Mouse (Mus musculus) kidney, postnatal 0 days (tissue): ENCODE results near the gene Vwa7. TPM values are rescaled to one million over a fixed set of nuclear protein-coding genes. Genes with fewer than 3 reads are reported as not detected.

Experiments used
- ATAC-seq: fragments of 200-750 bp; cut with Nextera tagmentation; replicated peaks from 2 replicates; pipeline ENCODE4 v1.8.0; 2017; ENCODE audit warnings: low read depth, moderate number of reproducible peaks, moderate TSS enrichment, moderate library complexity; ENCODE audit not compliant: low FRiP score
- DNase-seq: peaks from one replicate; pipeline ENCODE4 v3.0.0-alpha.2; 2016; ENCODE audit warnings: low spot score
- H3K27ac ChIP-seq: fragments of 300-500 bp; sonication (generic); 2 replicates; pipeline ENCODE4 v1.5.1; 2014; ENCODE audit warnings: mild to moderate bottlenecking
- H3K27me3 ChIP-seq: fragments of 300-500 bp; sonication (generic); 2 replicates; pipeline ENCODE4 v1.6.1; 2014; ENCODE audit warnings: low read length, mixed read lengths; ENCODE audit not compliant: insufficient read depth
- H3K36me3 ChIP-seq: fragments of 300-500 bp; sonication (generic); 2 replicates; pipeline ENCODE4 v1.6.1; 2014; ENCODE audit warnings: low read length, mixed read lengths; ENCODE audit not compliant: insufficient read depth
- H3K4me1 ChIP-seq: fragments of 300-500 bp; sonication (generic); replicated peaks from 2 replicates; pipeline ENCODE4 v1.6.1; 2014; ENCODE audit warnings: antibody characterized with exemption, low read length, mixed read lengths; ENCODE audit not compliant: insufficient read depth
- H3K4me2 ChIP-seq: fragments of 300-500 bp; sonication (generic); 2 replicates; pipeline ENCODE4 v1.6.1; 2014; ENCODE audit warnings: mild to moderate bottlenecking, low read length, moderate library complexity, mixed read lengths
- H3K4me3 ChIP-seq: fragments of 300-500 bp; sonication (generic); replicated peaks from 2 replicates; pipeline ENCODE4 v1.5.1; 2014; ENCODE audit warnings: low read depth, low read length
- H3K9ac ChIP-seq: fragments of 300-500 bp; sonication (generic); 2 replicates; pipeline ENCODE4 v1.6.1; 2014; ENCODE audit warnings: low read depth, low read length
- H3K9me3 ChIP-seq: fragments of 300-500 bp; sonication (generic); replicated peaks from 2 replicates; pipeline ENCODE4 v1.6.1; 2016; ENCODE audit warnings: low read length, inconsistent platforms, mixed read lengths
- CTCF ChIP-seq: IDR thresholded peaks from 2 replicates; pipeline ENCODE4 v1.5.1; 2016; ENCODE audit warnings: antibody characterized with exemption, low read depth, mild to moderate bottlenecking, moderate library complexity
- WGBS: fragments of 180-500 bp; shearing (Covaris S2); extraction: QIAGEN DNeasy Blood & Tissue Kit; methylation state at CpG from one replicate; pipeline ENCODE4 v1.1.7; 2014; 5-methylcytosine and 5-hydroxymethylcytosine counted together
- polyA plus RNA-seq: library from polyadenylated mRNA; unstranded; fragments of >200 nt; fragmentation: Nextera tagmentation; extraction: Ambion mirVana; gene quantifications from 2 replicates; pipeline ENCODE4 v1.2.1, GENCODE M21; 2015

Gene Vwa7
- polyA plus RNA-seq, 1 experiment from 2014 or later = 0.16 TPM

GRCm38 (mm10) chr17:35019894-35020293 lies 3.5 kb downstream of the Vwa7 start:
- no peak overlapping the region for H3K9ac ChIP-seq
- DNase-seq (no peak), ATAC-seq (no peak)
- H3K4me2 ChIP-seq = no peak overlapping the region
- H3K27me3 ChIP-seq = no peaks in the 10 kb centered on the region
- peaks cover 15% of the 10 kb centered on the region; the same call in 1 of the 2 replicates for H3K36me3 ChIP-seq
- 75% methylated on average over 11 of the region's 11 CpGs for WGBS
- TF ChIP-seq CTCF = no peak
- no peak overlapping the region for H3K27ac ChIP-seq
- no peaks in the 10 kb centered on the region for H3K9me3 ChIP-seq
- no peaks in the 10 kb centered on the region for H3K4me1 ChIP-seq
- H3K4me3 ChIP-seq = no peak overlapping the region

GRCm38 (mm10) chr17:35020551-35020950 lies 4.2 kb downstream of the Vwa7 start:
- Histone ChIP-seq H3K4me1 (no peaks in the 10 kb centered on the region), H3K9me3 (no peaks in the 10 kb centered on the region), H3K27ac (no peak overlapping the region), H3K4me3 (no peak overlapping the region), H3K4me2 (no peak overlapping the region), H3K36me3 (peaks cover 9% of the 10 kb centered on the region; the same call in 1 of the 2 replicates), H3K27me3 (no peaks in the 10 kb centered on the region), H3K9ac (no peak overlapping the region)
- DNase-seq = no peak
- no peak for ATAC-seq
- WGBS = 91% methylated on average over 8 of the region's 8 CpGs
- TF ChIP-seq CTCF = no peak

GRCm38 (mm10) chr17:35021163-35021808 lies 4.9 kb downstream of the Vwa7 start:
- H3K27me3 ChIP-seq = no peaks in the 10 kb centered on the region
- WGBS = 8% methylated on average over 17 of the region's 17 CpGs
- peak; percentile 31; the same call in 1 of the 2 replicates for ATAC-seq
- H3K9me3 ChIP-seq = no peaks in the 10 kb centered on the region
- H3K4me2 ChIP-seq = no peak overlapping the region; the same call in 1 of the 2 replicates
- 0 out of 2 replicates have a peak, but pooled peaks cover 2% of the 10 kb centered on the region for H3K36me3 ChIP-seq
- H3K27ac ChIP-seq = peak overlapping the region; percentile 71
- H3K9ac ChIP-seq = no peak overlapping the region
- peak; percentile 100 for TF ChIP-seq CTCF
- H3K4me3 ChIP-seq = no peak overlapping the region
- peak; percentile 91 for DNase-seq
- no peaks in the 10 kb centered on the region for H3K4me1 ChIP-seq

- 50% methylated on average over 6 of the region's 6 CpGs for WGBS
- H3K4me2 ChIP-seq = no peak overlapping the region; the same call in 1 of the 2 replicates
- peak; percentile 54 for DNase-seq
- H3K36me3 ChIP-seq = no peaks in the 10 kb centered on the region
- H3K27me3 ChIP-seq = no peaks in the 10 kb centered on the region
- peak; percentile 33; the same call in 1 of the 2 replicates for TF ChIP-seq CTCF
- no peak overlapping the region for H3K9ac ChIP-seq
- no peak overlapping the region for H3K4me3 ChIP-seq
- ATAC-seq = no peak
- H3K9me3 ChIP-seq = no peaks in the 10 kb centered on the region
- peak overlapping the region; percentile 71 for H3K27ac ChIP-seq
- H3K4me1 ChIP-seq = no peaks in the 10 kb centered on the region
Observed at GRCm38 (mm10) chr17:35021842-35022477, 5.6 kb downstream of the Vwa7 start.

GRCm38 (mm10) chr17:35022541-35023060 lies 6.2 kb downstream of the Vwa7 start:
- Histone ChIP-seq H3K9ac (no peak overlapping the region), H3K27ac (0 out of 2 replicates have a peak overlapping the region, but pooled peaks have one; percentile 71), H3K27me3 (no peaks in the 10 kb centered on the region), H3K4me1 (no peaks in the 10 kb centered on the region), H3K4me3 (no peak overlapping the region), H3K4me2 (no peak overlapping the region), H3K9me3 (no peaks in the 10 kb centered on the region), H3K36me3 (no peaks in the 10 kb centered on the region)
- ATAC-seq = no peak
- 94% methylated on average over 8 of the region's 8 CpGs for WGBS
- TF ChIP-seq CTCF = no peak
- DNase-seq = no peak

- no peaks in the 10 kb centered on the region for H3K36me3 ChIP-seq
- no peaks in the 10 kb centered on the region for H3K27me3 ChIP-seq
- no peaks in the 10 kb centered on the region for H3K9me3 ChIP-seq
- DNase-seq (no peak), ATAC-seq (no peak)
- no peak overlapping the region for H3K27ac ChIP-seq
- H3K9ac ChIP-seq = no peak overlapping the region
- no peak overlapping the region for H3K4me3 ChIP-seq
- H3K4me1 ChIP-seq = no peaks in the 10 kb centered on the region
- no peak for TF ChIP-seq CTCF
- no peak overlapping the region for H3K4me2 ChIP-seq
- WGBS = 82% methylated on average over 5 of the region's 5 CpGs
Observed at GRCm38 (mm10) chr17:35023221-35023620, 6.8 kb downstream of the Vwa7 start.
